Mouse (Mus musculus) myocyte (in vitro differentiated cells): ENCODE measurements around the gene Plpp7. TPM values are rescaled to one million over a fixed set of nuclear protein-coding genes. Genes with fewer than 3 reads are reported as not detected.
A peak's percentile ranks its signal among the peaks of the same experiment; 100 is the strongest.

Experiments
- H3K27me3 ChIP-seq: one replicate; pipeline ENCODE4 v1.6.1; 2011; ENCODE audit not compliant: control insufficient read depth, insufficient read depth, insufficient read length
- H3K36me3 ChIP-seq: one replicate; pipeline ENCODE4 v1.6.1; 2011; ENCODE audit not compliant: control insufficient read depth, insufficient read depth
- H3K4me2 ChIP-seq: one replicate; pipeline ENCODE4 v1.6.1; 2011; ENCODE audit warnings: low read depth, control low read depth
- H3K4me3 ChIP-seq: one replicate; pipeline ENCODE4 v1.5.1; 2011; ENCODE audit warnings: mild to moderate bottlenecking, control low read depth, moderate library complexity
- H3K79me2 ChIP-seq: one replicate; pipeline ENCODE4 v1.6.1; 2011; ENCODE audit not compliant: control insufficient read depth, insufficient read depth
- H3ac ChIP-seq: one replicate; pipeline ENCODE4 v1.6.1; 2011; ENCODE audit not compliant: control insufficient read depth, insufficient read length
- CEBPB ChIP-seq: IDR thresholded peaks from 2 replicates; pipeline ENCODE4 v1.6.1; 2011; ENCODE audit warnings: mild to moderate bottlenecking, moderate library complexity; ENCODE audit not compliant: poor library complexity, insufficient read depth, severe bottlenecking
- E2F4 ChIP-seq: IDR thresholded peaks from one replicate; pipeline ENCODE4 v1.6.1; 2011; ENCODE audit warnings: mild to moderate bottlenecking, control low read depth, moderate library complexity; ENCODE audit not compliant: insufficient read depth
- MAX ChIP-seq: IDR thresholded peaks from one replicate; pipeline ENCODE4 v1.6.1; 2011; ENCODE audit warnings: low read depth, mild to moderate bottlenecking, control low read depth
- MYOD1 ChIP-seq, 3 experiments: IDR thresholded peaks; one replicate each; pipeline ENCODE4 v1.6.1; 2011; ENCODE audit warnings: control low read depth in 2 of 3, low read depth in 2 of 3, mild to moderate bottlenecking in 2 of 3, moderate library complexity in 1 of 3; ENCODE audit not compliant: insufficient read length in 2 of 3, control insufficient read depth in 1 of 3
- MYOG ChIP-seq, 3 experiments: IDR thresholded peaks; one replicate each; pipeline ENCODE4 v1.6.1; 2011; ENCODE audit warnings: control low read depth in 2 of 3, low read depth in 2 of 3, mild to moderate bottlenecking in 2 of 3; ENCODE audit not compliant: insufficient read length in 2 of 3, control insufficient read depth in 1 of 3, insufficient read depth in 1 of 3
- POLR2A ChIP-seq: IDR thresholded peaks from one replicate; pipeline ENCODE4 v1.6.1; 2011; ENCODE audit warnings: low read depth, mild to moderate bottlenecking, control low read depth, moderate library complexity; ENCODE audit not compliant: insufficient read length
- POLR2AphosphoS2 ChIP-seq: IDR thresholded peaks from one replicate; pipeline ENCODE4 v1.6.1; 2011; ENCODE audit warnings: low read depth, control low read depth; ENCODE audit not compliant: insufficient read length
- REST ChIP-seq: IDR thresholded peaks from one replicate; pipeline ENCODE4 v1.6.1; 2011; ENCODE audit warnings: mild to moderate bottlenecking, control low read depth, moderate library complexity; ENCODE audit not compliant: insufficient read depth, insufficient read length
- SRF ChIP-seq: IDR thresholded peaks from one replicate; pipeline ENCODE4 v1.6.1; 2011; ENCODE audit warnings: low read depth; ENCODE audit not compliant: control insufficient read depth, insufficient read length
- TCF12 ChIP-seq: IDR thresholded peaks from one replicate; pipeline ENCODE4 v1.6.1; 2011; ENCODE audit warnings: mild to moderate bottlenecking, control low read depth; ENCODE audit not compliant: poor library complexity, insufficient read depth, severe bottlenecking
- TCF3 ChIP-seq: IDR thresholded peaks from one replicate; pipeline ENCODE4 v1.6.1; 2011; ENCODE audit warnings: low read depth, control low read depth; ENCODE audit not compliant: insufficient read length
- USF1 ChIP-seq: IDR thresholded peaks from one replicate; pipeline ENCODE4 v1.6.1; 2011; ENCODE audit warnings: low read depth, mild to moderate bottlenecking, control low read depth, moderate library complexity
- polyA plus RNA-seq: library from polyadenylated mRNA; unstranded; fragments of >200 nt; fragmentation: generic; extraction: Trizol; gene quantifications from one replicate; pipeline ENCODE4 v1.2.1, GENCODE M21; 2012; ENCODE audit warnings: missing spikeins

Plpp7 gene
- polyA plus RNA-seq, 1 experiment = 60.6 TPM

- H3K36me3 ChIP-seq = no peaks in the 10 kb centered on the region
- H3K27me3 ChIP-seq = peaks cover 45% of the 10 kb centered on the region
- no peak overlapping the region for H3K4me2 ChIP-seq
- H3K4me3 ChIP-seq = no peak overlapping the region
- H3ac ChIP-seq = no peak overlapping the region
- no peaks in the 10 kb centered on the region for H3K79me2 ChIP-seq
- TF ChIP-seq USF1 (no peak), MAX (no peak), REST (no peak), POLR2A (no peak), MYOD1 (IDR thresholded peaks at IDR 0.05; ENCODE audit: control insufficient read depth in 1 of 3, insufficient read length in 2 of 3, low read depth in 2 of 3) (no peak)
These were observed 29.3 kb upstream of the Plpp7 start for GRCm38 (mm10) chr2:32066005-32066404.

GRCm38 (mm10) chr2:32068811-32069607, 26.3 kb upstream of the Plpp7 start:
- H3K4me2 ChIP-seq = no peak overlapping the region
- no peaks in the 10 kb centered on the region for H3K79me2 ChIP-seq
- H3K4me3 ChIP-seq = no peak overlapping the region
- TF ChIP-seq CEBPB (no peak), TCF3 (no peak), E2F4 (no peak), USF1 (no peak), TCF12 (no peak), POLR2AphosphoS2 (no peak), MYOG (IDR thresholded peaks at IDR 0.05; ENCODE audit: control insufficient read depth in 1 of 3, insufficient read depth in 1 of 3, insufficient read length in 2 of 3, low read depth in 2 of 3) (no peak)
- H3ac ChIP-seq = no peak overlapping the region
- H3K27me3 ChIP-seq = peaks cover 65% of the 10 kb centered on the region
- no peaks in the 10 kb centered on the region for H3K36me3 ChIP-seq

- Histone ChIP-seq H3K36me3 (no peaks in the 10 kb centered on the region), H3K4me3 (no peak overlapping the region), H3ac (no peak overlapping the region)
These were observed 24.6 kb upstream of the Plpp7 start for GRCm38 (mm10) chr2:32070747-32071146.

GRCm38 (mm10) chr2:32074404-32074803, 20.9 kb upstream of the Plpp7 start:
- H3K79me2 ChIP-seq = no peaks in the 10 kb centered on the region
- TF ChIP-seq SRF (no peak), TCF3 (no peak), MAX (no peak), MYOG (IDR thresholded peaks at IDR 0.05; ENCODE audit: control insufficient read depth in 1 of 3, insufficient read depth in 1 of 3, insufficient read length in 2 of 3, low read depth in 2 of 3) (peak in 1 of 3 experiments; percentile 42), REST (no peak), TCF12 (no peak), POLR2A (no peak), POLR2AphosphoS2 (no peak), E2F4 (no peak)
- H3K36me3 ChIP-seq = no peaks in the 10 kb centered on the region
- no peak overlapping the region for H3K4me3 ChIP-seq
- H3K4me2 ChIP-seq = peak overlapping the region; percentile 12
- no peak overlapping the region for H3ac ChIP-seq
- H3K27me3 ChIP-seq = peaks cover 46% of the 10 kb centered on the region

More at GRCm38 (mm10) chr2:32070747-32071146, 24.6 kb upstream of the Plpp7 start:
- TF ChIP-seq MYOD1 (IDR thresholded peaks at IDR 0.05; ENCODE audit: control insufficient read depth in 1 of 3, insufficient read length in 2 of 3, low read depth in 2 of 3) (no peak), CEBPB (no peak), TCF12 (no peak), POLR2A (no peak), SRF (no peak), TCF3 (no peak), E2F4 (no peak)
- Histone ChIP-seq H3K27me3 (peaks cover 67% of the 10 kb centered on the region), H3K4me2 (no peak overlapping the region), H3K79me2 (no peaks in the 10 kb centered on the region)

- Histone ChIP-seq H3K79me2 (no peaks in the 10 kb centered on the region), H3K27me3 (peaks cover 42% of the 10 kb centered on the region), H3K4me2 (no peak overlapping the region), H3ac (no peak overlapping the region), H3K36me3 (no peaks in the 10 kb centered on the region), H3K4me3 (no peak overlapping the region)
- TF ChIP-seq MYOG (IDR thresholded peaks at IDR 0.05; ENCODE audit: control insufficient read depth in 1 of 3, insufficient read depth in 1 of 3, insufficient read length in 2 of 3, low read depth in 2 of 3) (peak in 1 of 3 experiments; percentile 31), MYOD1 (IDR thresholded peaks at IDR 0.05; ENCODE audit: control insufficient read depth in 1 of 3, insufficient read length in 2 of 3, low read depth in 2 of 3) (peak in 1 of 3 experiments; percentile 18), USF1 (no peak), SRF (no peak), E2F4 (no peak)
These were observed 20.0 kb upstream of the Plpp7 start for GRCm38 (mm10) chr2:32075368-32075767.
